Mouse (Mus musculus): Measurements from ENCODE around the gene Slc16a5. TPM values are rescaled to one million over a fixed set of nuclear protein-coding genes. Genes with fewer than 3 reads are reported as not detected.

Gene Slc16a5
- polyA plus RNA-seq, 1 experiment: not detected

GRCm38 (mm10) chr11:115520218-115520617 is 57.9 kb downstream of the Slc16a5 start:
- no peak for TF ChIP-seq POLR2A (IDR thresholded peaks at IDR 0.05; ENCODE audit: insufficient read depth, low read length)
- no peak for TF ChIP-seq EP300 (IDR thresholded peaks at IDR 0.05; ENCODE audit: insufficient read depth, low read depth, low read length)
- no peaks in the 10 kb centered on the region for H3K27me3 ChIP-seq (ENCODE audit: control insufficient read depth, insufficient read depth, low read length, poor library complexity, severe bottlenecking)
- H3K9me3 ChIP-seq (replicated peaks; ENCODE audit: control insufficient read depth, insufficient read depth, low read length, poor library complexity, severe bottlenecking): no peaks in the 10 kb centered on the region
- peaks cover 20% of the 10 kb centered on the region for H3K36me3 ChIP-seq (ENCODE audit: control insufficient read depth, insufficient read depth, low read length, poor library complexity, severe bottlenecking)
- H3K9ac ChIP-seq (ENCODE audit: low read depth, poor library complexity, severe bottlenecking): no peak overlapping the region
- no peak overlapping the region for H3K4me3 ChIP-seq (ENCODE audit: low read depth, low read length)
- no peaks in the 10 kb centered on the region for H3K4me1 ChIP-seq (ENCODE audit: control insufficient read depth, insufficient read depth, low read length)
- no peak overlapping the region for H3K27ac ChIP-seq (ENCODE audit: insufficient read depth, low read length)

GRCm38 (mm10) chr11:115521080-115521479 is 58.8 kb downstream of the Slc16a5 start:
- Histone ChIP-seq H3K4me3 (ENCODE audit: low read depth, low read length) (no peak overlapping the region), H3K36me3 (ENCODE audit: control insufficient read depth, insufficient read depth, low read length, poor library complexity, severe bottlenecking) (peaks cover 28% of the 10 kb centered on the region), H3K27ac (ENCODE audit: insufficient read depth, low read length) (no peak overlapping the region), H3K4me1 (ENCODE audit: control insufficient read depth, insufficient read depth, low read length) (no peaks in the 10 kb centered on the region), H3K9me3 (replicated peaks; ENCODE audit: control insufficient read depth, insufficient read depth, low read length, poor library complexity, severe bottlenecking) (no peaks in the 10 kb centered on the region), H3K27me3 (ENCODE audit: control insufficient read depth, insufficient read depth, low read length, poor library complexity, severe bottlenecking) (no peaks in the 10 kb centered on the region), H3K9ac (ENCODE audit: low read depth, poor library complexity, severe bottlenecking) (no peak overlapping the region)
- TF ChIP-seq POLR2A (IDR thresholded peaks at IDR 0.05; ENCODE audit: insufficient read depth, low read length) (no peak), EP300 (IDR thresholded peaks at IDR 0.05; ENCODE audit: insufficient read depth, low read depth, low read length) (no peak), CTCF (IDR thresholded peaks at IDR 0.05; ENCODE audit: low read depth, low read length) (no peak)

GRCm38 (mm10) chr11:115522238-115522637 is 60.0 kb downstream of the Slc16a5 start:
- no peaks in the 10 kb centered on the region for H3K27me3 ChIP-seq (ENCODE audit: control insufficient read depth, insufficient read depth, low read length, poor library complexity, severe bottlenecking)
- TF ChIP-seq POLR2A (IDR thresholded peaks at IDR 0.05; ENCODE audit: insufficient read depth, low read length) (no peak), EP300 (IDR thresholded peaks at IDR 0.05; ENCODE audit: insufficient read depth, low read depth, low read length) (no peak), CTCF (IDR thresholded peaks at IDR 0.05; ENCODE audit: low read depth, low read length) (no peak)
- no peak overlapping the region; the same call in 1 of the 2 replicates for H3K27ac ChIP-seq (ENCODE audit: insufficient read depth, low read length)
- no peaks in the 10 kb centered on the region for H3K9me3 ChIP-seq (replicated peaks; ENCODE audit: control insufficient read depth, insufficient read depth, low read length, poor library complexity, severe bottlenecking)
- no peak overlapping the region for H3K4me3 ChIP-seq (ENCODE audit: low read depth, low read length)
- H3K9ac ChIP-seq (ENCODE audit: low read depth, poor library complexity, severe bottlenecking): no peak overlapping the region
- peaks cover 40% of the 10 kb centered on the region for H3K36me3 ChIP-seq (ENCODE audit: control insufficient read depth, insufficient read depth, low read length, poor library complexity, severe bottlenecking)
- no peaks in the 10 kb centered on the region for H3K4me1 ChIP-seq (ENCODE audit: control insufficient read depth, insufficient read depth, low read length)

- TF ChIP-seq POLR2A (IDR thresholded peaks at IDR 0.05; ENCODE audit: insufficient read depth, low read length) (no peak), EP300 (IDR thresholded peaks at IDR 0.05; ENCODE audit: insufficient read depth, low read depth, low read length) (no peak)
- Histone ChIP-seq H3K27ac (ENCODE audit: insufficient read depth, low read length) (no peak overlapping the region; the same call in 1 of the 2 replicates), H3K4me1 (ENCODE audit: control insufficient read depth, insufficient read depth, low read length) (no peaks in the 10 kb centered on the region), H3K27me3 (ENCODE audit: control insufficient read depth, insufficient read depth, low read length, poor library complexity, severe bottlenecking) (no peaks in the 10 kb centered on the region), H3K36me3 (ENCODE audit: control insufficient read depth, insufficient read depth, low read length, poor library complexity, severe bottlenecking) (peaks cover 44% of the 10 kb centered on the region), H3K9ac (ENCODE audit: low read depth, poor library complexity, severe bottlenecking) (no peak overlapping the region), H3K9me3 (replicated peaks; ENCODE audit: control insufficient read depth, insufficient read depth, low read length, poor library complexity, severe bottlenecking) (no peaks in the 10 kb centered on the region), H3K4me3 (ENCODE audit: low read depth, low read length) (no peak overlapping the region)
These were observed 60.4 kb downstream of the Slc16a5 start for GRCm38 (mm10) chr11:115522703-115523102.

Other genes starting within 250 kb of the Slc16a5 start
- gene Grin2c, start 195.2 kb upstream of the Slc16a5 start, polyA plus RNA-seq (2011; ENCODE audit: insufficient read depth, insufficient read length, low read depth, missing spikeins): 0.13 TPM in 1 of 2 replicates, not detected in the other
- 11.6 and 12.8 TPM in 2 replicates for gene Fdxr, start 185.4 kb upstream of the Slc16a5 start, polyA plus RNA-seq (2011; ENCODE audit: insufficient read depth, insufficient read length, low read depth, missing spikeins)
- gene Fads6, start 164.8 kb upstream of the Slc16a5 start, polyA plus RNA-seq (2011; ENCODE audit: insufficient read depth, insufficient read length, low read depth, missing spikeins): 6.7 and 7.1 TPM in 2 replicates
- not detected in 2 replicates for gene Otop2, start 155.3 kb upstream of the Slc16a5 start, polyA plus RNA-seq (2011; ENCODE audit: insufficient read depth, insufficient read length, low read depth, missing spikeins)
- 0.24 and 0.33 TPM in 2 replicates for gene Ush1g, start 140.4 kb upstream of the Slc16a5 start, polyA plus RNA-seq (2011; ENCODE audit: insufficient read depth, insufficient read length, low read depth, missing spikeins)
- gene Otop3, start 127.7 kb upstream of the Slc16a5 start, polyA plus RNA-seq (2011; ENCODE audit: insufficient read depth, insufficient read length, low read depth, missing spikeins): not detected in 2 replicates
- gene Hid1, start 94.7 kb upstream of the Slc16a5 start, polyA plus RNA-seq (2011; ENCODE audit: insufficient read depth, insufficient read length, low read depth, missing spikeins): 2.5 and 3.2 TPM in 2 replicates
- gene Cdr2l, start 80.6 kb upstream of the Slc16a5 start, polyA plus RNA-seq (2011; ENCODE audit: insufficient read depth, insufficient read length, low read depth, missing spikeins): 12.3 and 14.1 TPM in 2 replicates
- gene Mrpl58, start 58.7 kb upstream of the Slc16a5 start, polyA plus RNA-seq (2011; ENCODE audit: insufficient read depth, insufficient read length, low read depth, missing spikeins): 50.9 and 60.6 TPM in 2 replicates
- 340 and 358 TPM in 2 replicates for gene Atp5h, start 42.5 kb upstream of the Slc16a5 start, polyA plus RNA-seq (2011; ENCODE audit: insufficient read depth, insufficient read length, low read depth, missing spikeins)
- 22.9 and 26.4 TPM in 2 replicates for gene Kctd2, start 42.3 kb upstream of the Slc16a5 start, polyA plus RNA-seq (2011; ENCODE audit: insufficient read depth, insufficient read length, low read depth, missing spikeins)
- gene Trim80, start 21.9 kb upstream of the Slc16a5 start, polyA plus RNA-seq (2011; ENCODE audit: insufficient read depth, insufficient read length, low read depth, missing spikeins): not detected in 2 replicates
- gene Armc7, start 13.2 kb downstream of the Slc16a5 start, polyA plus RNA-seq (2011; ENCODE audit: insufficient read depth, insufficient read length, low read depth, missing spikeins): 3.0 and 3.6 TPM in 2 replicates
- 42.7 and 43.2 TPM in 2 replicates for gene Nt5c, start 29.4 kb downstream of the Slc16a5 start, polyA plus RNA-seq (2011; ENCODE audit: insufficient read depth, insufficient read length, low read depth, missing spikeins)
- 163 and 173 TPM in 2 replicates for gene Jpt1, start 51.9 kb downstream of the Slc16a5 start, polyA plus RNA-seq (2011; ENCODE audit: insufficient read depth, insufficient read length, low read depth, missing spikeins)
- gene Sumo2, start 73.8 kb downstream of the Slc16a5 start, polyA plus RNA-seq (2011; ENCODE audit: insufficient read depth, insufficient read length, low read depth, missing spikeins): 1,012 and 1,017 TPM in 2 replicates
- 99.9 and 103 TPM in 2 replicates for gene Nup85, start 102.0 kb downstream of the Slc16a5 start, polyA plus RNA-seq (2011; ENCODE audit: insufficient read depth, insufficient read length, low read depth, missing spikeins)
- gene Mrps7, start 141.5 kb downstream of the Slc16a5 start, polyA plus RNA-seq (2011; ENCODE audit: insufficient read depth, insufficient read length, low read depth, missing spikeins): 29.3 and 35.5 TPM in 2 replicates
- 69.3 and 79.4 TPM in 2 replicates for gene Gga3, start 141.6 kb downstream of the Slc16a5 start, polyA plus RNA-seq (2011; ENCODE audit: insufficient read depth, insufficient read length, low read depth, missing spikeins)
- 50.4 and 55.0 TPM in 2 replicates for gene Mif4gd, start 150.5 kb downstream of the Slc16a5 start, polyA plus RNA-seq (2011; ENCODE audit: insufficient read depth, insufficient read length, low read depth, missing spikeins)
- gene Slc25a19, start 165.8 kb downstream of the Slc16a5 start, polyA plus RNA-seq (2011; ENCODE audit: insufficient read depth, insufficient read length, low read depth, missing spikeins): 34.7 and 35.8 TPM in 2 replicates
- gene Grb2, start 246.1 kb downstream of the Slc16a5 start, polyA plus RNA-seq (2011; ENCODE audit: insufficient read depth, insufficient read length, low read depth, missing spikeins): 75.0 and 75.9 TPM in 2 replicates